Mouse (Mus musculus) testis, adult 2 months (tissue): Measurements from ENCODE around the gene Prkce.

Experiments used
- CTCF ChIP-seq: fragments of 200-500 bp; IDR thresholded peaks from 2 replicates; pipeline ENCODE4 v1.5.1; 2012; ENCODE audit warnings: low read depth, mild to moderate bottlenecking, inconsistent platforms, low read length, moderate library complexity; ENCODE audit not compliant: control insufficient read depth, insufficient read depth, insufficient replicate concordance
- POLR2A ChIP-seq: fragments of 200-500 bp; IDR thresholded peaks from 2 replicates; pipeline ENCODE4 v1.6.1; 2012; ENCODE audit warnings: low read depth, mild to moderate bottlenecking, inconsistent platforms, low read length, moderate library complexity; ENCODE audit not compliant: control insufficient read depth

DNA sequence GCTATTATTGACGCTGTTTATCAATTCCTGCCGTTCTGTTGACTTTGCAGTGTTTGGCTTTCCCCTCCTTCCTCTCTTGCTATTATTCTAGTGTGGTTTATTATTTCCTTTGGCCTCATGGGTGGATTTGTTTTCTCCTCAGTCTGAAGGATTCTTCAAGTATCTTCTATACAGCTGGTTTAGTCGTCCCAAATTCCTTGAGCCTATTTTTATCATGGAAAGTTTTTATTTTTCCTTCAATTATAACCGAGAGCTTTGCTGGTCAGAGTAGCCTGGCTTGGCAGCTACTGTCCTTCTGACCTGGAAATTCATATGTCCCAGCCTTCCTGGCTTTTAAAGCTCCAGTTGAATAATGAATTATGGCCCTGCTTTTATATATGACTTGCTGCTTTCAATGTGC is 361.8 kb downstream of the Prkce start:
- TF ChIP-seq POLR2A (no peak), CTCF (no peak)
